Mouse (Mus musculus): ENCODE measurements around the gene Dhrs11.

DNA sequence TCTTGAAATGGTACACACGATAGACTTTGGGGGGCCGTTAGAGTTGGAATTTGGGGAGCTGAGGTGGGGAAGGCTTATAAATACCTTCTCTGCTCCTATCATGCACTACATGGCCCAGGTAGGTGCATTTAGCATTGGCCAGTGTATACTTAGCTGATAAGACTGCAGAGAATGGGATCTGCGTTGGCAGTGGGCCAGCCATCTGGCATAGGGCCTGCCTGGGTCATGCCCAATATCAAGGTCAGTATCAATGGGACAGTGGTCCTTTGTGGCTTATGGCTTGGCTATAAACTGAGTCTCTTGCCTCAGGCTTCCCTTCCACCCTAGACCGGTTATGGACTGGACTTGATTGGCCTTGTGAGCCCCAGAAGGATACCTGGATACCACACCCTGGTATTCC lies 24.4 kb downstream of the Dhrs11 start:
- TF ChIP-seq POLR2A (IDR thresholded peaks at IDR 0.05; ENCODE audit: borderline replicate concordance, extremely low read depth, insufficient read depth, insufficient read length, poor library complexity, severe bottlenecking) (no peak), CTCF (IDR thresholded peaks at IDR 0.05; ENCODE audit: borderline replicate concordance, extremely low read depth, insufficient read depth, insufficient read length) (no peak)
